Mouse (Mus musculus) C2C12 (cell line): ENCODE measurements around the gene Pcdh15. TPM values are rescaled to one million over a fixed set of nuclear protein-coding genes. Genes with fewer than 3 reads are reported as not detected.

Source experiments
- H3K27me3 ChIP-seq: one replicate; pipeline ENCODE4 v1.6.1; 2011; ENCODE audit not compliant: control insufficient read depth, insufficient read depth, insufficient read length
- H3K36me3 ChIP-seq: one replicate; pipeline ENCODE4 v1.6.1; 2011; ENCODE audit not compliant: control insufficient read depth, insufficient read depth
- H3K4me3 ChIP-seq: one replicate; pipeline ENCODE4 v1.5.1; 2011; ENCODE audit warnings: mild to moderate bottlenecking, control low read depth; ENCODE audit not compliant: poor library complexity, insufficient read depth, severe bottlenecking
- H3K79me2 ChIP-seq: one replicate; pipeline ENCODE4 v1.6.1; 2011; ENCODE audit not compliant: control insufficient read depth, insufficient read depth
- H3K79me3 ChIP-seq: one replicate; pipeline ENCODE4 v1.6.1; 2011; ENCODE audit warnings: low read depth, control low read depth
- H3ac ChIP-seq: one replicate; pipeline ENCODE3; 2011; ENCODE audit warnings: low read depth; ENCODE audit not compliant: control insufficient read depth, insufficient read length
- CEBPB ChIP-seq: IDR thresholded peaks from one replicate; pipeline ENCODE4 v1.6.1; 2011; ENCODE audit warnings: low read depth, mild to moderate bottlenecking, control low read depth, moderate library complexity
- CTCF ChIP-seq: IDR thresholded peaks from one replicate; pipeline ENCODE4 v1.5.1; 2011; ENCODE audit not compliant: control insufficient read depth, insufficient read depth, insufficient read length
- FOSL1 ChIP-seq: IDR thresholded peaks from one replicate; pipeline ENCODE4 v1.8.0; 2011; ENCODE audit warnings: mild to moderate bottlenecking, low read length; ENCODE audit not compliant: poor library complexity, insufficient read depth, severe bottlenecking
- MAX ChIP-seq: IDR thresholded peaks from one replicate; pipeline ENCODE4 v1.6.1; 2011; ENCODE audit warnings: mild to moderate bottlenecking, control low read depth
- MYOD1 ChIP-seq: IDR thresholded peaks from one replicate; pipeline ENCODE4 v1.6.1; 2011; ENCODE audit warnings: low read depth; ENCODE audit not compliant: control insufficient read depth, insufficient read length
- MYOG ChIP-seq: IDR thresholded peaks from one replicate; pipeline ENCODE4 v1.6.1; 2011; ENCODE audit not compliant: control insufficient read depth, insufficient read length; ENCODE audit errors: extremely low read depth
- USF1 ChIP-seq: IDR thresholded peaks from one replicate; pipeline ENCODE4 v1.6.1; 2011; ENCODE audit warnings: low read depth, mild to moderate bottlenecking, control low read depth, moderate library complexity
- polyA plus RNA-seq: library from polyadenylated mRNA; unstranded; fragments of >200 nt; fragmentation: generic; extraction: Trizol; gene quantifications from one replicate; pipeline ENCODE4 v1.2.1, GENCODE M21; 2012; ENCODE audit warnings: missing spikeins

Gene Pcdh15
- polyA plus RNA-seq, 1 experiment, result 0.54 TPM

DNA sequence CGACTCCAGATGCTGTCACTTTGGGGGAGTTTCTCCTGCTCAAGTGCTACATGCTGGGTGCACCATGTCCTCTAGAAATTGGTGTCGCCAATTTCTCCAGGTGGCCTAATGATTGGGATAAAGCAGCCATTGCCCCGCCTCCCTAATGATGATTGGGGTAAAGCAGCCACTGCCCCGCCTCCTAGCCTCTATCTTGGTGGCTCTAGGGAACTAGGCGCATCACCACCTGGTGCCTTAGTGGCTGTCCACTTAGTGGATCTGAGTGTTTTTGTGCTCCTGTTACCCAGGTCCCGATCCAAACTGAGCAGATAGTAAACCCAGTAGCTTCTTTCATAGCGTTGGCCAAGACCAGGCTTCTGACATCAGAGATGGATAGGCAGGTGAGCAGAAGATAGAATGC lies 2.0 kb upstream of the Pcdh15 start:
- no peaks in the 10 kb centered on the region for H3K36me3 ChIP-seq
- no peak for TF ChIP-seq MYOG
- no peak for TF ChIP-seq CEBPB
- TF ChIP-seq MAX, result no peak
- no peak for TF ChIP-seq FOSL1
- TF ChIP-seq CTCF, result no peak
- no peak for TF ChIP-seq MYOD1
- H3ac ChIP-seq, result no peak overlapping the region
- H3K27me3 ChIP-seq, result no peaks in the 10 kb centered on the region
- H3K79me3 ChIP-seq, result no peaks in the 10 kb centered on the region
- no peaks in the 10 kb centered on the region for H3K79me2 ChIP-seq
- H3K4me3 ChIP-seq, result no peak overlapping the region

DNA sequence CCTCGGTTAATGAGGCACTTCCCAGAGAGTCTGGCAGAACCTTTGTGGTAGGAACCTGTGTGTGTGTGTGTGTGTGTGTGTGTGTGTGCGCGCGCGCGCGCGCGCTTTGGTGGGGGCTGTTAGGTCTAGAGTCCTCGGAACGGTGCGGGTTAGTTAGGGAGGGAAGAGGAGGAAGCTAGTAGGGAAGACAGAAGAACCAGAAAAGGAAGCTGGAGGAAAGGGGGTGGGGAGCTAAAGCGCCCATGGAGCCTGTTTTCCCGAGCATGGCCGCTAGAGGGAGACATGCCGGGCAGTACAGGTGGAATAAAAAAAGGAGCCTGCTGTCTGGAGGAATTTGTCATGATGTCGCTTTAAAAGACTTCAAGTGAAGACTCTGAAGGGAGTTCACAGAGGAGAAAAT lies 1.2 kb upstream of the Pcdh15 start:
- H3K4me3 ChIP-seq, result no peak overlapping the region
- H3ac ChIP-seq, result no peak overlapping the region
- H3K79me2 ChIP-seq, result no peaks in the 10 kb centered on the region
- TF ChIP-seq CTCF (peak; percentile 39), CEBPB (no peak)
- no peaks in the 10 kb centered on the region for H3K36me3 ChIP-seq
- no peaks in the 10 kb centered on the region for H3K27me3 ChIP-seq
- no peaks in the 10 kb centered on the region for H3K79me3 ChIP-seq

DNA sequence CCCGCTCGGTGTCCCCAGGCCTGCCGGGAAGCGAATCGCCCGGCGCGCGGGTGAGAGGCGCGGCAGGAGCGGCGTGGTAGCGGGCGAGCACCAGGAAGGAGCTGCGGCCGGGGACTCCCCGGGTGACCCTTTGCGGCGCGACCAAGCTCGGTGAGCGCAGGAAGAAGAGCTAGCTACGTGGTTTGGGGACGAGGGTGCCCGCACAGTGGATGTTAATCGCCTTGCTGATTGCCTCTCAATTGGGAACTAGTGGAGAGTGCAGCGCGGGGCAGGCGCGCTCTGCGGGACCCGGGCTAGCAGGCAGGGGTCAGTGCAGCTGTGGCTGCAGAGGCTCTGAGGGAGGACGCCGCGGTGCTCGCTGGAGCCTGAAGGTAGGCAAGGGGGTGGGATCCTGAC lies 702 bp downstream of the Pcdh15 start:
- Histone ChIP-seq H3K4me3 (peak overlapping the region; percentile 2), H3K79me2 (no peaks in the 10 kb centered on the region), H3K79me3 (no peaks in the 10 kb centered on the region), H3K36me3 (no peaks in the 10 kb centered on the region), H3K27me3 (no peaks in the 10 kb centered on the region), H3ac (peak overlapping the region; percentile 69)
- TF ChIP-seq MYOG (no peak), MYOD1 (no peak), FOSL1 (no peak)

DNA sequence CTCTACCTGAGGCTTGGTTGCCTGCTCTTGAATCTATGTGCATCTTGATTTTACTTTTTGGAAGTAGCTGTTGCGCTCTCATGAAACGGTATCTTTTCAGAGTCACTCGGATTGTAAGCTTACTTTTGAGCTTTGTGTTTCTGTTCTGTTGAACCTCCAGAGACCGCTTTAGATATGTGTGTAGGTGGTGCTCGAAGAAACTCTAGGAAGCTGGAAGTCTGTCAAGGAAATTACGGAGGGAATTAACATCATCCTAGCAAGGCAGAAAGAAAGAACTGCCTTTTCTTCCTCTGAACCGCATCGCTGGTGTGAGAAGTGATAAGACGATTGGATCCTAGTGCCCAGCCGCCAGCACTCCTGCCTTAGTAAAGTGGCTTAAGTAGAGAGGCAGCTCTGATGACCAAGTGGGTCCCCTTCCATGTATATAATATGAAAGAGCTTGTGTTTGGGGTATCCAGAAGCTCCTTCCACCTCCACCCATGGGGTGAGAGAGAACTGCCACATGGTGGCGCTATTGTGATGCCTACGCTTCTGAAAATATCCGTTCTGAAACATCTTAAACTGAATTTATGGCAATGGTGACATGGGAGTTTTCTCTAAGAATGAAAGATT lies 4.3 kb downstream of the Pcdh15 start:
- no peak overlapping the region for H3K4me3 ChIP-seq
- no peak overlapping the region for H3ac ChIP-seq
- no peaks in the 10 kb centered on the region for H3K27me3 ChIP-seq
- no peak for TF ChIP-seq USF1
- TF ChIP-seq CEBPB, result no peak
- TF ChIP-seq MAX, result no peak
- TF ChIP-seq MYOG, result no peak
- TF ChIP-seq FOSL1, result no peak
- TF ChIP-seq MYOD1, result no peak
- no peak for TF ChIP-seq CTCF
- no peaks in the 10 kb centered on the region for H3K79me2 ChIP-seq
- no peaks in the 10 kb centered on the region for H3K79me3 ChIP-seq
- no peaks in the 10 kb centered on the region for H3K36me3 ChIP-seq

DNA sequence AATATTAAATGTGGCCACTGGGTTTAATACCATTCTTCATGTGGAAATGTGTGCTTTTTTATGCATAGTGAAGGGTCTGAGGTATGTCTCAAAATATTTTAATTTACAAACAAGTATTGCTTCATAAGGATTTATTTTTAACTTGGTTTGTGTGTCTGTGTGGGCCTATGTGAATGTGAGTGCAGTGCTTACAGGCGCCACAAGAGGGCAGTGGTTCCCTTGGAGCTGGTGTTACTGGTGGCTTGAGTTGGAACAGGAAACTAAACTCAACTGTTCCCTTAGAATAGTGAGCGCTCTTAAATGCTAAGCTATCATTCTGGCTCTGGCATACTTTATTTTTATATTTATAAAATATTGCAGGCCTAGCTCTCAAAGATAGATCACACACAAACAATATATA lies 6.8 kb downstream of the Pcdh15 start:
- TF ChIP-seq MAX, result no peak
- peak; percentile 31 for TF ChIP-seq CTCF
- H3K79me3 ChIP-seq, result no peaks in the 10 kb centered on the region
- H3K36me3 ChIP-seq, result no peaks in the 10 kb centered on the region
- no peak overlapping the region for H3ac ChIP-seq
- no peaks in the 10 kb centered on the region for H3K27me3 ChIP-seq
- H3K4me3 ChIP-seq, result no peak overlapping the region
- no peaks in the 10 kb centered on the region for H3K79me2 ChIP-seq

DNA sequence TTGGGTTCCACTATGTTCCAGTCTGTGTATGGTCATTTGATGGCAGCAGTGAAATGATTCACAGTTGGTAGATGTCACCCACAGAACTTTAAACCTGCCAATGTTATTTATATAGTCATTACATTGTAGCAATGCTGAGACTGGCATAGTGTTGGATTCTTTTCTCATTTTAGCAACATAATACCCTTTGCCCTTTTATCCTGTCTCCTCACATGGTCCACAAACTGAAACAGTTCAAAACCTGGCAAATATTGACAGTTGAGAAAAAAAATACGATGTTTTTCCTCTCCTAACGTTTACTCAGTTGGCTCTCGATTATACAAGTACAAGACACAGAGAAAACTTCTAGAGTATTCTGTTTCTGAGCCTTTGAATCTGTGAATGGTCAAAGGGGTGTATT lies 38.8 kb downstream of the Pcdh15 start:
- Histone ChIP-seq H3K4me3 (no peak overlapping the region), H3ac (no peak overlapping the region), H3K27me3 (no peaks in the 10 kb centered on the region), H3K79me2 (no peaks in the 10 kb centered on the region), H3K79me3 (no peaks in the 10 kb centered on the region), H3K36me3 (no peaks in the 10 kb centered on the region)
- TF ChIP-seq USF1 (no peak), FOSL1 (no peak), MYOG (no peak), MYOD1 (no peak), MAX (no peak), CEBPB (no peak), CTCF (no peak)
